Mouse (Mus musculus): Measurements from ENCODE around the gene Ddx27.

Ddx27 gene

DNA sequence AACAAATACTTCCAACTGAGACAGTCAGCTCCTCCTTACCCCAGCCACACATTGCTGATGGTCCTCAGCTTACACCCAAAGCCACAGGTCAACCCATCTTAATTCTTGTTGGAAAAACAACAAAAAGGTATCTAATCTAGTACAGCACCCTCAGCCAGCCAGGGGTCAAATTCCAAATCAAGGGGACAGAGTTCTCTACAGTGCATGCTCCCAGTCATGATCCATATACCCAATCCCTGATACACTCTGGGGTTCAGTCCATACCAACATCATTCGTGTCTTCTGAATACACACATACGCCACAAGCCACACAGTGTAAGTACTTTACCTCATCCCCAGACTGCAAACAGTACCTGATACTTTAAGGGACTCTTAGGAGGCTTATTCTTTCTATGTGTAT is 8.6 kb upstream of the Ddx27 start:
- CTCF ChIA-PET: interaction anchor here in 2 of 4 experiments (1.6 to 1.7 kb wide), 2 partner anchors 10 to 50 kb away, joined by 3 to 9 read pairs; partner anchors contain the start of gene Stau1 (in 1 of the 2)
- POLR2A ChIA-PET: interaction anchor here in 3 of 4 experiments (0.6 to 2.1 kb wide), 5 partner anchors 9 to 54 kb away, joined by 3 to 7 read pairs (median 6); partner anchors contain the start of genes Ddx27 (in 1 of the 3) and Stau1 (in 1 of the 3)

DNA sequence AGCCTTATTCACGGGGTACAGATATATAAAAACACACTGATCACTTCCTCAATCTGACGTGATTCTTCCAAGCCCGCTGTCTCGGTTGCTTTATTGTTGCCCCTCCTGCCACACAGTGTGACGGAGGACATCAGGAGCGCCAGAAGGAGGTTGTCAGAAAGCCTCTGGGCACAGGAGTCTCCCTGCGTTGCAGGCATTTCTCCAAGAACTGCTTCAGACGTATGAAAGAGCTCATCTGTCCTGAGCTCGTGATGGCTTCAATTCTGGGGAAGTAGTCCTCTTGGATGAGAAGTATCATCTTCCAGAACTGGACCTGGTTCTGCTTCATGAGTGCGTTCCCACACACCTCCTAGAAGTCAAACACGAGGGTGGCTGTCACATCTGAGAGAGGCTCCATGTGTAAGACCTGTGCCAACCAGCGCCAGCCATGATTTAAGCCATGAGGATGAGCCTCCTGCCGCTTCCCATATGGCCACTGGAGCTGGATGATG is 7.9 kb upstream of the Ddx27 start:
- ChIA-PET POLR2A (interaction anchor here in 3 of 4 experiments (1.3 to 2.1 kb wide), 5 partner anchors 11 to 53 kb away, joined by 3 to 6 read pairs (median 5); partner anchors contain the start of gene Stau1 (in 3 of the 3)), CTCF (interaction anchor here in 3 of 4 experiments (0.8 to 1.7 kb wide), 4 partner anchors 9 to 106 kb away, joined by 3 to 9 read pairs (median 3); partner anchors contain the start of gene Stau1 (in 1 of the 3))

DNA sequence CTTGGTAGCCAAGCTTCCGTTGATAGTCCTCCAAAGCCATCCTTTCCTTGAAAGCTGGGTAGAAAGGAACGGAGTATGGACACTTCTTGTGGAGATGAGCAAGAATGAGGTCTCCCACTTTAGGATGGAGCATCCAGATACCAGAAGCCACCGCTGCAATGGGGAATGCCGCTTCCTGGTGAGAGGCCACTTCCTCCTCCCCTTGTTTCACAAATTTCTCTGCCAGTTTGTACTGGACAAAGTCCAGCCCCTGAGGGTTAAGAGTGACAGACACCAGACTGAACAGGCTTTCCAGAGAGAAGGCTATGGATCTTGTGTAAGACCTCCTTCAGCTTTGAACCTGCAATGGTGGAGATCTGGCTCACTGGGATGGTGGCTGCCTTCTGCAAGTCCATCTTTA is 7.4 kb upstream of the Ddx27 start:
- CTCF ChIA-PET: interaction anchor here in 2 of 4 experiments (0.5 to 1.7 kb wide), 4 partner anchors 11 to 105 kb away, joined by 3 to 12 read pairs (median 4); partner anchors contain the start of gene Stau1 (in 1 of the 2)
- POLR2A ChIA-PET: interaction anchor here in 3 of 4 experiments (1.3 to 2.1 kb wide), 4 partner anchors 11 to 18 kb away, joined by 5 to 6 read pairs (median 6); partner anchors contain the start of gene Stau1 (in 3 of the 3)

DNA sequence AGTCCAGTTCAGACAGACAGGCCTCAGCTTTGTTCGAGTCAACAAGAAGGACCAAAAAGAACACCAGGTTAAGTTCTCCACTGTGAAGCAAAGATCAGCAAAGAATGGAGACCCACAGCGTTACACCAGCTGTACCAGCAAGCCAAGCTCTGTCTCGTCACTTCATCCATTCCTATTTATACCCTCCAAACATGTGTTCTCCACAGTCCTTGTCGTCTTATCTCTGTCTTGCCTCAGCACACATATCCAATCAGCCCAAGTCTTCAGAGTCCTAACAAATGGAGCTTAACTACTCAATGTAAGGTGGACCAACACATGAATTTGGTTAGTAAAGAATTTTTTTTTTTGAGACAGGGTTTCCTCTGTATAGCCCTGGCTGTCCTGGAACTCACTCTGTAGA is 5.5 kb upstream of the Ddx27 start:
- ChIA-PET POLR2A (interaction anchor here in 2 of 4 experiments (0.6 to 1.8 kb wide), 4 partner anchors 13 to 251 kb away, joined by 3 to 13 read pairs (median 4); partner anchors contain the start of gene Stau1 (in 2 of the 2)), CTCF (interaction anchor here in 1 of 4 experiments (1.0 to 1.5 kb wide), 3 partner anchors 19 to 213 kb away, joined by 3 to 5 read pairs (median 3); no protein-coding TSS in a partner anchor)

DNA sequence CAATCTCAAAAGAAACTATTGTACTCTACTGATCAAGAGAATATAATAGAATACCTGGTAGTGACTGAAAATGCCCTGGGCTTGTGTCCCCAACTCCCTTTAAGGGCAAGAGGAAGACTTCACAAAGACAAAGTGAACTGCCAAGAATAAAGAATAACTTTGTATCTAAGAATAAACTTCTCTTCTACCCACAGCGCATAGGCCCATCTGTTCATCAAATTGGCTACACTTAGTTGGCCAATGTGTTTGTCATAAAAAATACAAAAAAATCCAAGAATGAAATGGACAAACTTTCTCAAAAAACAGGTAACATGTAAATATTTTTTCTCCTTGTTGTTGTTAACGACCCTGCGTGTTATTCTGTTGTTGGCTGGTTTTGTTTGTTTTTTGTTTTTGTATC is 4.4 kb upstream of the Ddx27 start:
- ChIA-PET POLR2A (interaction anchor here in 1 of 4 experiments (0.7 to 1.8 kb wide), 3 partner anchors 13 to 45 kb away, joined by 3 to 13 read pairs (median 3); partner anchors contain the start of gene Stau1), CTCF (no interaction called here)

DNA sequence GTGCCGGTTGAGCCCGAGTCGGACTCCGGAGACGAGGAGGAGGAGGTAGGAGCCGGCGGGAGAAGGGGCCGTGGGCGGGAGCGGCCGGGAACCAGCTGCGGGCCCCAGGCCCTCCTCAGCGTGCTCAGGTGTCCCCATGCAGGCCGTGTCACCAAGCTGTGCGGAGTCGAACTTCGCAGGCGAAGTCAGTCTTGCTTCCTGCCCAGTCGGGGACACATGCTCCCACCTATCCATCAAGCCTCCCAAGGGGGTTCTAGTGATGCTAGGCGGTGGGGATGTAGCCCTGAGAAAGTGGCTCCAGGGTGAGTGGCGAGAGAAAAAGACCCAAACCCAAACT is 357 bp downstream of the Ddx27 start:
- ChIA-PET POLR2A (interaction anchor here (0.6 to 6.4 kb wide), 59 partner anchors 9 to 1121 kb away, joined by 3 to 51 read pairs (median 4); partner anchors contain the start of genes Znfx1 (in 4 of the 4), Stau1 (in 3 of the 4), Cse1l (in 1 of the 4) and Sulf2 (in 1 of the 4)), CTCF (interaction anchor here (0.5 to 3.5 kb wide), 18 partner anchors 8 to 263 kb away, joined by 3 to 25 read pairs (median 4); partner anchors contain the start of genes Cse1l (in 1 of the 4) and Stau1 (in 1 of the 4))

DNA sequence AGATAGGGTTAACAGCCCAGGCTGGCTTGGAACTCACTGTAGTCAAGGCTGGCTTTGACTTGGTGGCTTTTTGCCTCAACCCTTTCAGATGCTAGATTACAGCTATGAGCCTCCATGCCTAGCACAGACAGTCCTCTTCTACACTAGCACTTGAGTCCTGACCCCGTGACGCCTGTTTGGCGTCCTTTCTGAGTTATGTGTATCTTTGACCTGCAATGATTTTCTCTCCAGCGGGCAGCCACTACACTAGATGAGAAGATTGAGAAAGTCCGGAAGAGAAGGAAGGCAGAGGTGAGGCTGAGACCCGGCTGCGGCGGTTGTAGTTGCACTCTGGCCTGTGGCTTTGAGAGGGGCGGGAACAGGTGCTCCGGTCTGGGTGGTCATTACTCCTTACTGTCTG is 4.4 kb downstream of the Ddx27 start:
- CTCF ChIA-PET: interaction anchor here in 1 of 4 experiments (0.6 kb wide), 1 partner anchor 200 kb away, joined by 4 read pairs; no protein-coding TSS in a partner anchor
- POLR2A ChIA-PET: interaction anchor here in 1 of 4 experiments (0.7 to 1.8 kb wide), 3 partner anchors 11 to 31 kb away, joined by 3 to 5 read pairs (median 3); no protein-coding TSS in a partner anchor

DNA sequence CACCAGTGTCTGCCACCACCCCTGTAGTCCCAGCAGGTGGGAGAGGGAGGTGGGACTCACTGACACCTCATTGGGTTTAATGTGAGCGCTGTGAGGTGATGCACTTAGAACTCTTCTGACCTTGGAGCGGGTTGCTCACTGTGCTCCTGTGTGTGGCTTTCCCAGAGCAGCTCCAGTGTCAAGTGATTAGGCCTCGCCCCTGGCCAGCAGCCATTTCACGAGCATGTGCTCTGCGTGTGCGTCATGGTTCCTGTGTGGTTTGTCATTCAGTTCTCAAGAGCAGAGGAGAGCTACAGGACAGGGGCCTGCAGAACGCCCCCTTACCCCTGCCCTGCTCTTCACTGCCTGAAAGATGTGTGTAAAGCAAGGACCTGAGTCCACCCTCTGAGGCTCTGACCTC is 13.6 kb downstream of the Ddx27 start:
- ChIA-PET POLR2A (interaction anchor here in 2 of 4 experiments (0.6 to 4.9 kb wide), 10 partner anchors 10 to 598 kb away, joined by 3 to 23 read pairs (median 6); partner anchors contain the start of genes Ddx27 (in 2 of the 2) and Znfx1 (in 1 of the 2)), CTCF (interaction anchor here in 1 of 4 experiments (1.5 kb wide), 1 partner anchor 184 kb away, joined by 4 read pairs; no protein-coding TSS in a partner anchor)

DNA sequence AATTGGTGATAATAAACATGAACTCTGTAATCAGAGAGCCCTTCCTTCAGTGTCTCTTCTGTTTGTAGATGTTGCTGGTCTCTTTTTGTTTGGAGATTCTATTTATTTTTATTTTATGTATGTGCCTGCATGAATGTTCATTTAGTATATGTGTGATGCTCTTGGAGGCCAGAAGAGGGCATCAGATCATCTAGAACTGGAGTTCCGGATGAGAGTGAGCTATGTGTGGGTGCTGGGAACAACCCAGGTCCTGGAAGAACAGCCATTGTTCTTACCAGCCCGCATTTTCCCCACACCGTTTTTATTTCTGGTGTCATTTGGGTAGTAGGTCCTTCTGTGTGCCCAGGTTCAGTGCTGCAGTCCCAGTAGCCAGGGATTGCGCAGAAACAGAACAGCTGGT is 15.5 kb downstream of the Ddx27 start:
- POLR2A ChIA-PET: interaction anchor here in 2 of 4 experiments (0.6 to 4.9 kb wide), 22 partner anchors 10 to 190 kb away, joined by 3 to 18 read pairs (median 4); partner anchors contain the start of genes Ddx27 (in 2 of the 2), Cse1l (in 1 of the 2), Stau1 (in 1 of the 2) and Znfx1 (in 1 of the 2)
- CTCF ChIA-PET: interaction anchor here in 3 of 4 experiments (0.5 to 1.2 kb wide), 11 partner anchors 13 to 217 kb away, joined by 3 to 5 read pairs (median 3); partner anchors contain the start of gene Stau1 (in 1 of the 3)

DNA sequence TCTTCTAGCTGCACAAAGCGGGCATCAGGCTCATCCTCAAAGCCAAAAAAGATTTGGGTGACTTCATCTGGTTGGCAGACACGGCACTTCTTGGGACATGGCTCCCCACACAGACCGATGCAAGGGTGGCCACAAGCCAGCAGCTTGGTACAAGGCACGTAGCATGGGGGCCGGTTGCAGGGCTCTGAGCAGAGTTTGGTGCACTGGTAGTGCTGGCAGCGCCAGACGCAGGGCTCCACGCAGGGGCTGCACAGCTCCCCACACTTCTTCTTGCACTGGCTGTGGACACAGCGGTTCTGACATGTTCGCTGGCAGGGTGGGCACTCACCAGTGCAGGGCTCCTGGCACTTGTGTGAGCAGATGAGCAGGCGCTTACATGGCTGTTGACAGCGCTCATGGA is 22.7 kb downstream of the Ddx27 start:
- POLR2A ChIA-PET: interaction anchor here in 2 of 4 experiments (0.7 to 7.3 kb wide), 9 partner anchors 10 to 25 kb away, joined by 3 to 33 read pairs (median 4); partner anchors contain the start of genes Ddx27 (in 1 of the 2) and Znfx1 (in 1 of the 2)
- CTCF ChIA-PET: no interaction called here

DNA sequence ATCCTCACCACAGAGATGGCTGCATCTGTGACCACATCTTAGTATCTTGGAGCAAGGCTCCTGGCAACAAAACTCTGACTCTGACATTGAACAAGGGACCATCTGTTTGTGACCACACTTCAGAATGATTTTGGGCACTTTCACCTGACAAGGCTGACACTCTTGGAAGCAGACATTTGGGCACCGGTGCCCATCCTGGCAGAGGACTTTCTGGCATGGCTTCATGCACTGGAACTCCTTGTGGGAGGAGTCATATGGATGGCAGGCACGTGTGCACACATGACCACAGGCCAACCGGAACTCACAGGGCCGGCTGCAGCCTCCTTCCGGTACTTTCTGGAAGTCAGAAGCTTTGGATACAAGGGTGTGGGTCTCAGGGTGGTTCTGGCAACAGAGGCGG is 23.3 kb downstream of the Ddx27 start:
- ChIA-PET POLR2A (interaction anchor here in 3 of 4 experiments (0.8 to 7.3 kb wide), 12 partner anchors 10 to 34 kb away, joined by 3 to 33 read pairs (median 6); partner anchors contain the start of genes Znfx1 (in 3 of the 3) and Ddx27 (in 1 of the 3)), CTCF (no interaction called here)

DNA sequence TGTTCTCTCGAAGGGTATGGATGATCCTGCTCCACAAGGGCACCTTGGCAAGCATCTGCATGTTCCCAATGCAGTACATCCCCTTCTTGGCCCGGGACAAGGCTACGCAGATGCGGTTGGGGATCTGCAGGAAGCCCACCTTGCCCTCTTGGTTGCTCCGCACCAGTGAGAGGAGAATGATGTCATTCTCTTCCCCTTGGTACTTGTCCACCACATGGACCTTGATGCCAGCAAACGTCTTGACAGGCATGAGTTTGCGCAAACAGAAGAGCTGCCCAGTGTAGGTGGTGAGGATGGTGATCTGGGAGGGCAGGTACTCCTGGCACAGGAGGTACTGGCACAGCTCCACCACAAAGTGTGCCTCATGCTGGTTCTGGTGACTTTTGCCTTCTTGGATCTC is 23.7 kb downstream of the Ddx27 start:
- CTCF ChIA-PET: no interaction called here
- POLR2A ChIA-PET: interaction anchor here in 3 of 4 experiments (0.5 to 7.3 kb wide), 16 partner anchors 9 to 194 kb away, joined by 3 to 33 read pairs (median 6); partner anchors contain the start of genes Znfx1 (in 3 of the 3) and Ddx27 (in 1 of the 3)

DNA sequence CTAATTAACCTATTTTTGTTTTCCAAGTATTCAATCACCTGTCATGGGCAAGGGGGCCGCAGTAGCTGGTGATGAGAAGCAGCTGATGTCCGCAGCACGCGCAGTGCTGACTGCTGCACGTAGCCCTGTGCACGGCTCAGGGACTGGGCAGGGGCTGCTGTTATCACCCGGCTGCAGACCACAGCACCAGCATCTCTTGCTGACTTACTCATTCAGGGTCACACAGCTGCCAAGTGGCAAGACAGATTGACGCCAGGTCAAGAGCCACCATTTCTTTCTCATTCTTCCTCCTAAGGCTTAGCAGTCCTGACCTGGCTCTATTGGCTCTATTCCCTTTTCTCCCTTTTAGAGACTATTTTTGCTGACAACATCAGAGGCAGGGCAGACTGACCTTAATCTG is 24.4 kb downstream of the Ddx27 start:
- ChIA-PET CTCF (interaction anchor here in 1 of 4 experiments (0.6 kb wide), 1 partner anchor 640 kb away, joined by 6 read pairs; no protein-coding TSS in a partner anchor), POLR2A (interaction anchor here in 3 of 4 experiments (0.5 to 7.3 kb wide), 14 partner anchors 9 to 194 kb away, joined by 3 to 33 read pairs (median 6); partner anchors contain the start of genes Znfx1 (in 2 of the 3) and Ddx27 (in 1 of the 3))

DNA sequence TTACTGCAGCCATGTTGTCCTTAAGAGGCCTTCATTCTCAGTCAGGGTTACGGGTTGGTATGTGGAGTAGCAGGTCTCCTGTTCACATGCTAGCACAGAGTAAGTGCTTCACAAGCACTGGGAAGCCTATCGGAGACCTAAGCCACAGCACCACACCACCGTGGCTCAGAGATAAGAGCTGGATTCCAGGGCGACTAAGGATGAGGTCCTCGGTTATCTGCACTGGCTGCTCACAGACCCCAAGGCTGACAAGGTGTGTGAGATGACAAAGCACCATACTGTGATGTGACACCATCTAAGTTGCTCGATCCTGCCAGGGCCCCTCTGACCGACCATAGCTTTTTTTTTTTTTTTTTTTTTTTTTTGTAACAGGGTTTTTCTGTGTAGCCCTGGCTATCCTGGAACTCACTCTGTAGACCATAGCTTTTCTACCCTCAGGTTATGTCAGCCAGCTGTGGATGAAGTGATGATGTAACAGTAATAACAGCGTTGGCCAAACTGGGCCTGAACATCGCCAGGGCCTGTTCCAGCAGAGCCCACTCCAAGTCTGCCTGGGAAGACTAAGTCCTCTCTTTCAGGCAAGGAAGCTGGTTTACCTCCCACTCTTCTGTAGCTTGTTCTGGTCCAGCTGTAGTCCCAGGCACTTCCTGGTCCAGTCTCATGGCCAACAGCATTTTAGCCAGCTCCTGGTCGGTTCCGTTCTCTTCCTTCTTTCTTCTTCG is 28.6 kb downstream of the Ddx27 start:
- ChIA-PET POLR2A (interaction anchor here in 3 of 4 experiments (0.6 to 3.5 kb wide), 20 partner anchors 9 to 340 kb away, joined by 3 to 24 read pairs (median 4); partner anchors contain the start of genes Ddx27 (in 2 of the 3) and Znfx1 (in 2 of the 3)), CTCF (interaction anchor here in 2 of 4 experiments (0.6 to 1.5 kb wide), 5 partner anchors 13 to 1635 kb away, joined by 3 to 15 read pairs (median 5); no protein-coding TSS in a partner anchor)

DNA sequence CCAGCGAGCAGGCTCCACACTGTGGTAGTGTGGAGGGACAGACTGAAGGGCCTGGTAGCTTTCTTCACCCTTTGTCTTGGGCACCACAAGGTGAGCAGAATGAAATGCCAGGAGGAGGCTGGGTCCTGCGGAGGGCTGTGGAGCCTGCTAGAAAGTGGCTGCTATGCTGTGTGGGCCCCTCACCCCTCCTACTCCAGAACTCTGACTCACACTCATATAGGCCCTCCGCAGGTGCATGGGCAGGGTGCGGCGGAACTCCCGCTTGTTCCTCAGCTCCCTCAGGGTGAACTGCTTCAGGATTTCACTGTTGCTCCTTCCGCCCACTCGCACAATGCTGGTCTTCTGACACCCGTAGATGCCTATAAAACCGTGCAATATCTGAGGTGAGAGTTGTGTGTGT is 33.2 kb downstream of the Ddx27 start:
- POLR2A ChIA-PET: interaction anchor here (0.6 to 5.8 kb wide), 26 partner anchors 9 to 791 kb away, joined by 3 to 46 read pairs (median 5); partner anchors contain the start of genes Znfx1 (in 3 of the 4), Cse1l (in 1 of the 4), Ddx27 (in 1 of the 4) and Stau1 (in 1 of the 4)
- CTCF ChIA-PET: interaction anchor here in 2 of 4 experiments (1.2 to 1.8 kb wide), 4 partner anchors 34 to 231 kb away, joined by 3 to 4 read pairs (median 4); partner anchors contain the start of gene Ddx27 (in 1 of the 2)

DNA sequence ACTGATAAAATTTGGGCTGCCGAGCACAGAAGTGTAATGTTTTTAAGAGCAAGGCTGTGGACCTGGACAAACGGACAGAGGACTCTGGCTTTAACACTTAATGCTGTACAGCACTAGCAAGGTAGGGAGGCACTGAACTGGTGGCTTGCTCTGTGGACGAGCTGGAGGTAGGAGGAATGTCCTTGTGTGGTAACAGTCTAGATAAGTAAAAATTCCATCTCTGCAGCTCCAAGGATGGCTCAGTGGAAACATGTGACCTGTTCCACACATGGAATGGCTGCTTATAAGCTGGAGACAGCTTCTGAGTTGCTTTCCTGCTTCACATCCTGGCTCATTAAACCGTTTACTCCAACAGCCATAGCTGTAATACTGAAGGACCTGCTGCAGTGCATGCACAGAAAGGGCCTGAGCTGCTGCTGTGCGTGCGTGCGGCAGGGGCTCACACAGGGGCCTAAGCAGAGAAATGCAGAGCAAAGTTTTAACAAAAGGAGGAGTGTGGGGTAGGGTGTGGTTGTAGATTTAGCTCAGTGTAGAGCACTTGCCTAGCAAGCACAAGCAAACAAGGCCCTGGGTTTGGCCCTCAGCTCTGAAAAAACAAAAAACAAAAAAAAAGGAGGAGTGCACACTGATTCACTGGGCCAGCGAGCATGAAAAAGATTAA is 33.8 kb downstream of the Ddx27 start:
- POLR2A ChIA-PET: interaction anchor here (0.6 to 5.8 kb wide), 34 partner anchors 9 to 791 kb away, joined by 3 to 46 read pairs (median 4); partner anchors contain the start of genes Znfx1 (in 3 of the 4), Stau1 (in 2 of the 4), Arfgef2 (in 1 of the 4) and Cse1l (in 1 of the 4)
- CTCF ChIA-PET: interaction anchor here in 2 of 4 experiments (0.8 to 1.8 kb wide), 6 partner anchors 9 to 230 kb away, joined by 3 to 4 read pairs (median 4); partner anchors contain the start of gene Ddx27 (in 1 of the 2)
